Mouse (Mus musculus) cerebellum, adult 9-10 months (tissue): ENCODE data around the gene Lrrc3c.
"Not testable (repeated sequence)": the region's sequence is repeated elsewhere in the genome, so short reads cannot be mapped to it uniquely, and the experiment has no call there.

Source experiments
- DNase-seq: peaks from one replicate; pipeline ENCODE4 v3.0.0; 2022

Lrrc3c gene

GRCm38 (mm10) chr11:98586087-98586891 is 11.8 kb upstream of the Lrrc3c start:
- DNase-seq = peak; percentile 45

- DNase-seq = peak; percentile 96
These were observed 11.1 kb upstream of the Lrrc3c start, which contains the start of gene Ormdl3 for GRCm38 (mm10) chr11:98586892-98587563. Gene Ormdl3, minus strand, starts transcription at chr11:98587368.

GRCm38 (mm10) chr11:98587684-98588546 is 10.2 kb upstream of the Lrrc3c start:
- DNase-seq = peak; percentile 66

GRCm38 (mm10) chr11:98588833-98589281 is 9.2 kb upstream of the Lrrc3c start:
- DNase-seq = no peak

GRCm38 (mm10) chr11:98589306-98589705 is 8.8 kb upstream of the Lrrc3c start:
- no peak for DNase-seq

- peak; percentile 71 for DNase-seq
These were observed 7.3 kb upstream of the Lrrc3c start for GRCm38 (mm10) chr11:98590548-98591445.

GRCm38 (mm10) chr11:98595021-98595420 is 3.1 kb upstream of the Lrrc3c start:
- DNase-seq = no peak

- no peak for DNase-seq
These were observed 2.6 kb upstream of the Lrrc3c start for GRCm38 (mm10) chr11:98595473-98595872.

- no peak for DNase-seq
These were observed 2.1 kb upstream of the Lrrc3c start for GRCm38 (mm10) chr11:98595955-98596354.

GRCm38 (mm10) chr11:98597363-98597762 is 728 bp upstream of the Lrrc3c start:
- no peak for DNase-seq

- DNase-seq = peak; percentile 75
These were observed 780 bp downstream of the Lrrc3c start for GRCm38 (mm10) chr11:98598851-98599290.

GRCm38 (mm10) chr11:98599291-98599690 is 1.2 kb downstream of the Lrrc3c start:
- DNase-seq = no peak

- DNase-seq = no peak
These were observed 4.1 kb downstream of the Lrrc3c start for GRCm38 (mm10) chr11:98602090-98602690.

GRCm38 (mm10) chr11:98603953-98604352 is 5.9 kb downstream of the Lrrc3c start:
- DNase-seq = no peak

- DNase-seq = not testable (repeated sequence)
These were observed 6.8 kb downstream of the Lrrc3c start for GRCm38 (mm10) chr11:98604911-98605310.

GRCm38 (mm10) chr11:98606763-98607162 is 8.7 kb downstream of the Lrrc3c start:
- DNase-seq = peak; percentile 69

GRCm38 (mm10) chr11:98620791-98621190 is 22.7 kb downstream of the Lrrc3c start:
- DNase-seq = no peak

GRCm38 (mm10) chr11:98623981-98624380 is 25.9 kb downstream of the Lrrc3c start:
- DNase-seq = not testable (repeated sequence)

- DNase-seq = not testable (repeated sequence)
These were observed 26.3 kb downstream of the Lrrc3c start for GRCm38 (mm10) chr11:98624381-98624780.

- no peak for DNase-seq
These were observed 27.7 kb downstream of the Lrrc3c start, which contains the start of the genes Gm12355 and Gsdma3 for GRCm38 (mm10) chr11:98625611-98626410. Gene Gm12355, minus strand, starts transcription at chr11:98625661. Gene Gsdma3, plus strand, starts transcription at chr11:98626360.
